Mouse (Mus musculus): ENCODE data around the gene Cep97. TPM values are rescaled to one million over a fixed set of nuclear protein-coding genes. Genes with fewer than 3 reads are reported as not detected.

Gene Cep97
- total RNA-seq, 2 experiments from 2014 or later = 11.3 to 14.7 TPM

DNA sequence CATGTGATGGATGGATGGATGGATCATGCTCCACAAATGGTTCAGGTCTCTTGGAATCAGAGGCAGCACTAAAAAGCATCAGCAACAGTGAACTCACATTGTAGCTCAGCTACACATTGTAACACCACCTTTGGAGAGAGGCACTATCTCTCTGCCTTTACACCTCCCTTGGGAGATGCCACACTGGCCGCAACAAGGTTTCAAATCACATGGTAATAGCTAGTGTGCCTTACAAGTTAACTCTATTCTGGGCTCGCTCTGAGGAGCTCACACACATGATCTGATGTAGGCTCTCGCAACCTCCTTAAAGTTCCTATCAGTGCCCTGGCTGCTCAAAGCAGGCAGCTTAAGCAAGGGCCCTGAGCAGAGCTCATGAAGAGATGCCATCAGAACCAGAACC, 84.2 kb downstream of the Cep97 start:
- intact Hi-C loops (cut with DNase I) = loop anchor here (10.0 kb wide), 1 partner anchor 336 kb away; no protein-coding TSS in a partner anchor
- DNase-seq (ENCODE audit: low spot score in 2 of 2) = no peak

Other genes starting within 250 kb of the Cep97 start
- gene Nfkbiz, start 96.0 kb downstream of the Cep97 start, total RNA-seq (2021) = 1 to 10 TPM; 2.9 to 3.8 TPM
- gene Nxpe3, start 39.6 kb downstream of the Cep97 start, total RNA-seq (2021) = 10 to 100 TPM in 1 of 2 experiments, 1 to 10 TPM in 1; 9.9 to 11.4 TPM
- 100 to 1,000 TPM; 384 to 396 TPM for gene Rpl24, start 31.4 kb upstream of the Cep97 start, total RNA-seq (2021)
- gene Zbtb11, start 39.0 kb upstream of the Cep97 start, total RNA-seq (2021) = 10 to 100 TPM; 41.7 to 49.3 TPM
- 100 to 1,000 TPM; 164 to 168 TPM for gene Pcnp, start 94.9 kb upstream of the Cep97 start, total RNA-seq (2021)
- gene Trmt10c, start 103.0 kb upstream of the Cep97 start, total RNA-seq (2021) = 10 to 100 TPM in 1 of 2 experiments, 1 to 10 TPM in 1; 8.5 to 10.9 TPM
- gene Senp7, start 113.5 kb upstream of the Cep97 start, total RNA-seq (2021) = 10 to 100 TPM; 33.1 to 48.4 TPM

Data from left cerebral cortex, postnatal 36 days (tissue).